Mouse (Mus musculus) heart, adult 2 months (tissue): ENCODE data around the gene Pex7. TPM values are rescaled to one million over a fixed set of nuclear protein-coding genes. Genes with fewer than 3 reads are reported as not detected.

Experiments used
- DNase-seq, 2 experiments: peaks; one replicate each; pipeline ENCODE4 v3.0.0; 2021
- H3K27ac ChIP-seq: fragments of 200-600 bp; 2 replicates; pipeline ENCODE4 v1.8.1; 2022
- H3K27me3 ChIP-seq: fragments of 200-500 bp; 2 replicates; pipeline ENCODE4 v1.6.1; 2012; ENCODE audit warnings: mild to moderate bottlenecking, low read length, inconsistent platforms, mixed read lengths; ENCODE audit not compliant: control insufficient read depth, insufficient read depth
- H3K36me3 ChIP-seq: fragments of 200-500 bp; 2 replicates; pipeline ENCODE4 v1.6.1; 2012; ENCODE audit warnings: low read length, inconsistent platforms; ENCODE audit not compliant: control insufficient read depth, insufficient read depth
- H3K4me1 ChIP-seq: fragments of 200-500 bp; 2 replicates; pipeline ENCODE4 v1.6.1; 2011; ENCODE audit warnings: low read length; ENCODE audit not compliant: control insufficient read depth, insufficient read depth
- H3K4me3 ChIP-seq: fragments of 200-600 bp; 2 replicates; pipeline ENCODE4 v1.8.1; 2022
- H3K79me2 ChIP-seq: fragments of 200-500 bp; replicated peaks from 2 replicates; pipeline ENCODE4 v1.6.1; 2012; ENCODE audit warnings: mild to moderate bottlenecking, inconsistent platforms, low read length, moderate library complexity, mixed read lengths; ENCODE audit not compliant: control insufficient read depth, insufficient read depth
- H3K9ac ChIP-seq: fragments of 200-500 bp; 2 replicates; pipeline ENCODE4 v1.6.1; 2012; ENCODE audit warnings: low read depth, mild to moderate bottlenecking, control low read depth, inconsistent platforms, low read length, mixed read lengths
- CTCF ChIP-seq: fragments of 200-600 bp; IDR thresholded peaks from 2 replicates; pipeline ENCODE4 v1.8.1; 2022; ENCODE audit warnings: antibody characterized with exemption, mild to moderate bottlenecking, moderate library complexity
- EP300 ChIP-seq: fragments of 200-500 bp; IDR thresholded peaks from 2 replicates; pipeline ENCODE4 v1.6.1; 2011; ENCODE audit warnings: low read depth, low read length, control low read depth; ENCODE audit not compliant: insufficient read depth
- POLR2A ChIP-seq: fragments of 200-500 bp; IDR thresholded peaks from 2 replicates; pipeline ENCODE4 v1.6.1; 2011; ENCODE audit warnings: mild to moderate bottlenecking, low read depth, low read length, control low read depth; ENCODE audit not compliant: insufficient read depth
- WGBS: fragments of 180-500 bp; shearing (Covaris S2); methylation state at CpG from one replicate; pipeline ENCODE4 v1.1.7; 2018; 5-methylcytosine and 5-hydroxymethylcytosine counted together
- intact Hi-C: fragments of 180-260 bp; cut with DNase I; formaldehyde crosslinking; loops from one replicate; pipeline ENCODE4 v1.15.1; 2025
- polyA plus RNA-seq: library from polyadenylated mRNA; depleted of rRNA; stranded (reverse); fragments of >200 nt; gene quantifications from 2 replicates; pipeline ENCODE4 v1.2.3, GENCODE M21; 2012
- total RNA-seq, 2 experiments: library from RNA; stranded (reverse); gene quantifications; 2 replicates each; pipeline ENCODE4 v1.2.3; 2021

Pex7 gene
- total and polyA plus RNA-seq, 3 experiments = 32.5 to 37.6 (median 32.8) TPM

- no peak for DNase-seq
- 85% methylated on average over 4 of the region's 4 CpGs for whole genome bisulfite sequencing
- intact Hi-C loops = no loop called here
- Histone ChIP-seq H3K27ac (no peak overlapping the region), H3K4me3 (no peak overlapping the region), H3K4me1 (no peaks in the 10 kb centered on the region; the same call in 1 of the 2 replicates), H3K36me3 (peaks cover 7% of the 10 kb centered on the region), H3K79me2 (peaks cover 6% of the 10 kb centered on the region), H3K27me3 (no peaks in the 10 kb centered on the region), H3K9ac (no peak overlapping the region)
- TF ChIP-seq POLR2A (no peak), CTCF (no peak), EP300 (no peak)
These were observed 41.6 kb upstream of the Pex7 start for GRCm38 (mm10) chr10:19949106-19949505.

GRCm38 (mm10) chr10:19948381-19948780 is 40.9 kb upstream of the Pex7 start:
- peaks cover 7% of the 10 kb centered on the region for H3K36me3 ChIP-seq
- H3K4me1 ChIP-seq = no peaks in the 10 kb centered on the region; the same call in 1 of the 2 replicates
- TF ChIP-seq EP300 (no peak), CTCF (no peak)
- no peak overlapping the region for H3K4me3 ChIP-seq
- intact Hi-C loops = no loop called here
- no peaks in the 10 kb centered on the region for H3K27me3 ChIP-seq
- no peak for DNase-seq
- H3K9ac ChIP-seq = no peak overlapping the region
- H3K79me2 ChIP-seq = peaks cover 5% of the 10 kb centered on the region
- 93% methylated on average over 11 of the region's 11 CpGs for WGBS
- H3K27ac ChIP-seq = no peak overlapping the region

- peaks cover 7% of the 10 kb centered on the region for H3K36me3 ChIP-seq
- TF ChIP-seq EP300 = no peak
- intact Hi-C loops = no loop called here
- no peak for DNase-seq
- H3K27ac ChIP-seq = no peak overlapping the region
- H3K4me3 ChIP-seq = no peak overlapping the region
- no peaks in the 10 kb centered on the region for H3K27me3 ChIP-seq
- WGBS = 86% methylated on average over 5 of the region's 5 CpGs
- H3K79me2 ChIP-seq = peaks cover 5% of the 10 kb centered on the region
- no peaks in the 10 kb centered on the region; the same call in none of the 2 replicates for H3K4me1 ChIP-seq
- H3K9ac ChIP-seq = no peak overlapping the region
These were observed 40.4 kb upstream of the Pex7 start for GRCm38 (mm10) chr10:19947901-19948300.

GRCm38 (mm10) chr10:19947441-19947840 is 40.0 kb upstream of the Pex7 start:
- DNase-seq = no peak
- intact Hi-C loops = no loop called here
- H3K4me3 ChIP-seq = no peak overlapping the region
- no peaks in the 10 kb centered on the region for H3K27me3 ChIP-seq
- WGBS = 92% methylated on average over 10 of the region's 10 CpGs
- H3K9ac ChIP-seq = no peak overlapping the region
- no peak overlapping the region for H3K27ac ChIP-seq
- H3K4me1 ChIP-seq = no peaks in the 10 kb centered on the region; the same call in none of the 2 replicates
- H3K36me3 ChIP-seq = peaks cover 7% of the 10 kb centered on the region
- no peak for TF ChIP-seq EP300
- TF ChIP-seq CTCF = no peak
- TF ChIP-seq POLR2A = no peak
- H3K79me2 ChIP-seq = peaks cover 5% of the 10 kb centered on the region

- H3K79me2 ChIP-seq = peaks cover 5% of the 10 kb centered on the region
- H3K9ac ChIP-seq = no peak overlapping the region
- no peak for DNase-seq
- H3K27ac ChIP-seq = no peak overlapping the region
- no peak overlapping the region for H3K4me3 ChIP-seq
- TF ChIP-seq POLR2A (no peak), CTCF (no peak), EP300 (no peak)
- WGBS = 81% methylated on average over 6 of the region's 6 CpGs
- intact Hi-C loops = no loop called here
- peaks cover 7% of the 10 kb centered on the region for H3K36me3 ChIP-seq
- H3K27me3 ChIP-seq = no peaks in the 10 kb centered on the region
- no peaks in the 10 kb centered on the region; the same call in none of the 2 replicates for H3K4me1 ChIP-seq
These were observed 39.2 kb upstream of the Pex7 start for GRCm38 (mm10) chr10:19946644-19947043.

GRCm38 (mm10) chr10:19945651-19946050 is 38.2 kb upstream of the Pex7 start:
- H3K9ac ChIP-seq = no peak overlapping the region
- H3K4me3 ChIP-seq = no peak overlapping the region
- 66% methylated on average over 7 of the region's 7 CpGs for WGBS
- intact Hi-C loops = no loop called here
- peaks cover 3% of the 10 kb centered on the region; the same call in 1 of the 2 replicates for H3K79me2 ChIP-seq
- no peaks in the 10 kb centered on the region for H3K27me3 ChIP-seq
- H3K36me3 ChIP-seq = peaks cover 12% of the 10 kb centered on the region
- no peak for TF ChIP-seq POLR2A
- TF ChIP-seq CTCF = no peak
- TF ChIP-seq EP300 = no peak
- DNase-seq = no peak
- peak overlapping the region; percentile 24 for H3K27ac ChIP-seq
- H3K4me1 ChIP-seq = peaks cover 5% of the 10 kb centered on the region
